Comparison of ENCODE assay signal across 18 mouse cellular contexts in the genomic region with DNA sequence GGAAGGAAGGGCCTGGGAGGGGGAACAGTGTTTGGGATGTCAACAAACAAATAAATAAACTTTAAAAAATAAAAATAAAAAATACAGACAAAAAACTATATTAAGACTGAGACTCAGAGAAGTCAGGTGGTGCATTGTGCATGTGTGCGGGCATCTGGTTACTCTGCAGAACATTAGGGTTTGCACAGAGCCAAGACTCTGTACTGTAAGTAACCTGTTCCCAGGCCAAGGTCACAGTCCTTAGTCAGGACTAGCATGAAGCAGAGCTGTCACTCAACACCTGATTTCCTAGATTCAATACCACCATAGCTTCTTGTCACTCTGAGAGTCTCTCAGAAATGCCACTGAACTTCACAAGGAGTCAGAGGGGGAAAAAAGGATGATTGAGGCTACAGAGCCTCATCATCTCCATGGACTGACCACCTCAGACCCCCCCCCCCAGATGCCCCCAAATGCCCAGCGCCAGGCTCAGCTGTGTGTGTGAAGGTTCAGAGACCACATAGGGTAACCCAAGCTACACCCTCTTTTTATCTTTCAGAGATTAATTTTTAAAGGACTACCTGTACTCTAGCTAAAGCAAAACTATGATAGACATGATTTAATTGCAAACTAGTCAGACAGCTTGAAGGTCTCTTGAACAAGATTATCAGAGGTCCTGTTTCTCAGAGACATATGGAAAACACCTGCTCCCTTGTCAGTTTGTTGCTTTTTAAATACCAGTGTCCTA.
DNase-seq lines count a peak whose midpoint lies in the region; ATAC-seq and TF ChIP-seq lines count a peak whose summit lies in the region.
"Had no signal": no experiment of that assay in that cellular context is flagged by ENCODE, and none has a peak within 500 bp of the region (broad histone marks: within the 10 kb centered on the region; RNA-seq: fewer than 3 reads in every experiment).

No protein-coding gene starts in this region.

- no peaks in the 10 kb centered on the region for H3K27me3 ChIP-seq in heart, embryonic 13.5 days (replicated peaks)
- no peaks in the 10 kb centered on the region for H3K27me3 ChIP-seq in heart, adult 2 months (ENCODE audit: control insufficient read depth, insufficient read depth, low read length)
- H3K27me3 ChIP-seq in heart, embryonic 16.5 days (ENCODE audit: control insufficient read depth, insufficient read depth, low read length), result no peaks in the 10 kb centered on the region
- H3K27me3 ChIP-seq in stomach, embryonic 14.5 days (ENCODE audit: control insufficient read depth, insufficient read depth, low read length), result no peaks in the 10 kb centered on the region
- 0 out of 2 replicates have a peak, but pooled peaks cover 4% of the 10 kb centered on the region for H3K27me3 ChIP-seq in hindbrain, postnatal 0 days (ENCODE audit: insufficient read depth, low read length)
- H3K27me3 ChIP-seq: forebrain, embryonic 13.5 days; hindbrain, embryonic 13.5 days had no signal

- peak overlapping the region; percentile 66 for H3K27ac ChIP-seq in heart, embryonic 13.5 days (replicated peaks)
- H3K27ac ChIP-seq in heart, adult 2 months, result no peak overlapping the region
- peak overlapping the region; percentile 67 for H3K27ac ChIP-seq in heart, embryonic 16.5 days (ENCODE audit: low read length)
- no peak overlapping the region for H3K27ac ChIP-seq in stomach, embryonic 14.5 days (ENCODE audit: low read length)
- no peak overlapping the region for H3K27ac ChIP-seq in hindbrain, postnatal 0 days
- H3K27ac ChIP-seq: forebrain, embryonic 13.5 days; hindbrain, embryonic 13.5 days had no signal

- H3K4me1 ChIP-seq in heart, embryonic 13.5 days, result peaks cover 53% of the 10 kb centered on the region
- H3K4me1 ChIP-seq in heart, adult 2 months (ENCODE audit: control insufficient read depth, insufficient read depth, low read length), result no peaks in the 10 kb centered on the region; the same call in 1 of the 2 replicates
- peaks cover 35% of the 10 kb centered on the region for H3K4me1 ChIP-seq in heart, embryonic 16.5 days (ENCODE audit: control insufficient read depth, insufficient read depth, low read length)
- H3K4me1 ChIP-seq in stomach, embryonic 14.5 days (ENCODE audit: control insufficient read depth, insufficient read depth, low read length), result 0 out of 2 replicates have a peak, but pooled peaks cover 4% of the 10 kb centered on the region
- H3K4me1 ChIP-seq in hindbrain, postnatal 0 days (ENCODE audit: insufficient read depth, low read length), result no peaks in the 10 kb centered on the region
- H3K4me1 ChIP-seq: forebrain, embryonic 13.5 days had no signal

- no peak overlapping the region for H3K9ac ChIP-seq in heart, embryonic 13.5 days
- H3K9ac ChIP-seq in heart, adult 2 months (ENCODE audit: low read depth, low read length), result no peak overlapping the region
- H3K9ac ChIP-seq in heart, embryonic 16.5 days (ENCODE audit: low read length), result no peak overlapping the region
- H3K9ac ChIP-seq in stomach, embryonic 14.5 days (replicated peaks; ENCODE audit: low read depth, low read length), result no peak overlapping the region
- H3K9ac ChIP-seq in hindbrain, postnatal 0 days (replicated peaks; ENCODE audit: low read length), result no peak overlapping the region
- H3K9ac ChIP-seq: forebrain, embryonic 13.5 days; forebrain, postnatal 0 days; hindbrain, embryonic 13.5 days had no signal

- TF ChIP-seq POLR2A in heart, adult 2 months (IDR thresholded peaks at IDR 0.05; ENCODE audit: insufficient read depth, low read depth, low read length), result no peak

- no peaks in the 10 kb centered on the region for H3K9me3 ChIP-seq in heart, embryonic 13.5 days
- no peaks in the 10 kb centered on the region for H3K9me3 ChIP-seq in heart, embryonic 16.5 days (replicated peaks; ENCODE audit: control insufficient read depth, low read length)
- H3K9me3 ChIP-seq in stomach, embryonic 14.5 days (ENCODE audit: control insufficient read depth, low read depth, low read length), result no peaks in the 10 kb centered on the region
- no peaks in the 10 kb centered on the region for H3K9me3 ChIP-seq in hindbrain, postnatal 0 days (ENCODE audit: low read length)
- H3K9me3 ChIP-seq: forebrain, embryonic 13.5 days; hindbrain, embryonic 13.5 days had no signal

- 65% methylated on average over 2 of the region's 2 CpGs for WGBS in heart, embryonic 13.5 days
- 73% methylated on average over 2 of the region's 2 CpGs for whole genome bisulfite sequencing in heart, adult 2 months
- WGBS in heart, embryonic 16.5 days, result 61% methylated on average over 2 of the region's 2 CpGs
- 79% methylated on average over 2 of the region's 2 CpGs for WGBS in stomach, embryonic 14.5 days
- 77% methylated on average over 2 of the region's 2 CpGs for WGBS in hindbrain, postnatal 0 days

- no peak for TF ChIP-seq CTCF in heart, adult 2 months (IDR thresholded peaks at IDR 0.05)
- no peak for TF ChIP-seq CTCF in hindbrain, postnatal 0 days (IDR thresholded peaks at IDR 0.05; ENCODE audit: low read depth)

- ATAC-seq in heart, embryonic 13.5 days (ENCODE audit: extremely low read depth, insufficient number of reproducible peaks, low FRiP score, low TSS enrichment), result peak; percentile 46
- 0 out of 2 replicates have a peak, but pooled peaks have one; percentile 35 for ATAC-seq in heart, embryonic 16.5 days (replicated peaks; ENCODE audit: extremely low read depth, insufficient read depth, low FRiP score)
- ATAC-seq in stomach, embryonic 14.5 days (ENCODE audit: insufficient number of reproducible peaks, insufficient read depth, low FRiP score, low read depth), result 0 out of 2 replicates have a peak, but pooled peaks have one; percentile 42
- ATAC-seq in hindbrain, postnatal 0 days, result no peak
- ATAC-seq: forebrain, embryonic 13.5 days; forebrain, postnatal 0 days had no signal

- no peak overlapping the region for H3K4me3 ChIP-seq in heart, embryonic 13.5 days
- no peak overlapping the region for H3K4me3 ChIP-seq in heart, adult 2 months
- H3K4me3 ChIP-seq in heart, embryonic 16.5 days (ENCODE audit: low read length), result no peak overlapping the region
- no peak overlapping the region for H3K4me3 ChIP-seq in stomach, embryonic 14.5 days (ENCODE audit: low read depth, low read length)
- H3K4me3 ChIP-seq in hindbrain, postnatal 0 days (ENCODE audit: low read length), result no peak overlapping the region
- H3K4me3 ChIP-seq: forebrain, embryonic 13.5 days; hindbrain, embryonic 13.5 days had no signal

- intact Hi-C loops in heart, postnatal 14 days (cut with DNase I), result no loop called here
- intact Hi-C loops in heart, adult 2 months (cut with DNase I), result no loop called here

- H3K36me3 ChIP-seq in heart, embryonic 13.5 days, result no peaks in the 10 kb centered on the region
- no peaks in the 10 kb centered on the region for H3K36me3 ChIP-seq in heart, adult 2 months (ENCODE audit: control insufficient read depth, insufficient read depth, low read length)
- H3K36me3 ChIP-seq in heart, embryonic 16.5 days (ENCODE audit: control insufficient read depth, insufficient read depth), result no peaks in the 10 kb centered on the region
- no peaks in the 10 kb centered on the region for H3K36me3 ChIP-seq in stomach, embryonic 14.5 days (ENCODE audit: control insufficient read depth, insufficient read depth, low read length)
- no peaks in the 10 kb centered on the region for H3K36me3 ChIP-seq in hindbrain, postnatal 0 days (ENCODE audit: insufficient read depth, low read length)
- H3K36me3 ChIP-seq: hindbrain, embryonic 13.5 days had no signal

- H3K79me2 ChIP-seq in heart, adult 2 months (replicated peaks; ENCODE audit: control insufficient read depth, insufficient read depth, low read length), result no peaks in the 10 kb centered on the region

- H3K4me2 ChIP-seq in heart, embryonic 13.5 days, result no peak overlapping the region
- H3K4me2 ChIP-seq in heart, embryonic 16.5 days (ENCODE audit: low read depth, low read length), result no peak overlapping the region
- H3K4me2 ChIP-seq in stomach, embryonic 14.5 days (replicated peaks; ENCODE audit: low read depth, low read length), result no peak overlapping the region
- no peak overlapping the region for H3K4me2 ChIP-seq in hindbrain, postnatal 0 days (ENCODE audit: low read depth, low read length)
- H3K4me2 ChIP-seq: forebrain, embryonic 13.5 days; hindbrain, embryonic 13.5 days had no signal

- TF ChIP-seq EP300 in heart, adult 2 months (IDR thresholded peaks at IDR 0.05; ENCODE audit: insufficient read depth, low read depth, low read length), result no peak

- peak; percentile 84 for DNase-seq in heart, adult 11 months
- no peak for DNase-seq in heart, postnatal 14 days
- no peak for DNase-seq in heart, adult 2 months
- DNase-seq in lung, postnatal 10 days, result no peak
- no peak for DNase-seq in hindbrain, postnatal 0 days (ENCODE audit: low spot score)
- DNase-seq: adrenal gland, postnatal 10 days; cerebellum, adult 11 months; cerebellum, adult 8-10 months; cerebellum, postnatal 14 days; forebrain, postnatal 0 days; gastrocnemius, postnatal 25 days; kidney, adult 11 months; kidney, adult 9 months had no signal

Comparison
In these comparisons a context has a peak if more than half of its experiments do, and no peak if none do; other contexts are left out.
1. H3K27ac ChIP-seq: peak in heart, embryonic 13.5 days (single experiment) and heart, embryonic 16.5 days (single experiment); none in heart, adult 2 months (single experiment), stomach, embryonic 14.5 days (single experiment) and hindbrain, postnatal 0 days (single experiment).